8 mouse cellular contexts compared by ENCODE assay signal in genomic region chr7:34393215-34393614, GRCm38 (mm10). TPM values are rescaled to one million over a fixed set of nuclear protein-coding genes. Genes with fewer than 3 reads are reported as not detected.
DNase-seq lines count a peak whose midpoint lies in the region; ATAC-seq and TF ChIP-seq lines count a peak whose summit lies in the region.

TSS of gene Lsm14a (minus strand) at chr7:34393315.

- H3K4me3 ChIP-seq in kidney, embryonic 14.5 days (ENCODE audit: low read length) = no peak within 1 kb of the TSS
- H3K4me3 ChIP-seq in intestine, postnatal 0 days (ENCODE audit: low read depth, low read length) = no peak within 1 kb of the TSS
- H3K4me3 ChIP-seq in midbrain, embryonic 11.5 days (ENCODE audit: low read depth, low read length) = no peak within 1 kb of the TSS

- no peak for DNase-seq in kidney, postnatal 36 days
- DNase-seq in adrenal gland, postnatal 36 days = no peak
- no peak for DNase-seq in gastrocnemius, postnatal 36 days
- DNase-seq in midbrain, embryonic 11.5 days (ENCODE audit: low spot score, missing footprints) = no peak
- DNase-seq in ovary, postnatal 36 days (ENCODE audit: low spot score) = no peak
- no peak for DNase-seq in spleen, postnatal 14 days (ENCODE audit: low spot score in 2 of 2)

- H3K9ac ChIP-seq in kidney, embryonic 14.5 days (ENCODE audit: low read depth, low read length) = no peak within 1 kb of the TSS
- no peak within 1 kb of the TSS for H3K9ac ChIP-seq in intestine, postnatal 0 days (ENCODE audit: low read depth, low read length)
- no peak within 1 kb of the TSS for H3K9ac ChIP-seq in midbrain, embryonic 11.5 days (ENCODE audit: low read length)

- H3K4me1 ChIP-seq in kidney, embryonic 14.5 days (ENCODE audit: control insufficient read depth, insufficient read depth, low read length) = peaks cover 7% of the 10 kb centered on the region; the same call in 1 of the 2 replicates
- H3K4me1 ChIP-seq in intestine, postnatal 0 days (replicated peaks; ENCODE audit: control insufficient read depth, insufficient read depth, low read length) = 0 out of 2 replicates have a peak, but pooled peaks cover 3% of the 10 kb centered on the region
- peaks cover 8% of the 10 kb centered on the region for H3K4me1 ChIP-seq in midbrain, embryonic 11.5 days (ENCODE audit: control insufficient read depth, insufficient read depth, low read length)

- TF ChIP-seq CTCF in intestine, postnatal 0 days (IDR thresholded peaks at IDR 0.05; ENCODE audit: low read depth) = no peak

- H3K27ac ChIP-seq in kidney, embryonic 14.5 days (ENCODE audit: low read depth, low read length) = no peak within 1 kb of the TSS
- no peak within 1 kb of the TSS for H3K27ac ChIP-seq in intestine, postnatal 0 days (ENCODE audit: low read depth, low read length)
- H3K27ac ChIP-seq in midbrain, embryonic 11.5 days (ENCODE audit: low read depth, low read length) = no peak within 1 kb of the TSS

- H3K36me3 ChIP-seq in kidney, embryonic 14.5 days (ENCODE audit: control insufficient read depth, insufficient read depth, low read length) = no peaks in the 10 kb centered on the region
- H3K36me3 ChIP-seq in intestine, postnatal 0 days (ENCODE audit: control insufficient read depth, insufficient read depth) = no peaks in the 10 kb centered on the region
- H3K36me3 ChIP-seq in midbrain, embryonic 11.5 days (ENCODE audit: control insufficient read depth, insufficient read depth, low read length) = no peaks in the 10 kb centered on the region

- H3K9me3 ChIP-seq in kidney, embryonic 14.5 days (ENCODE audit: control insufficient read depth, low read length) = no peaks in the 10 kb centered on the region
- no peaks in the 10 kb centered on the region for H3K9me3 ChIP-seq in intestine, postnatal 0 days (ENCODE audit: control insufficient read depth)
- no peaks in the 10 kb centered on the region for H3K9me3 ChIP-seq in midbrain, embryonic 11.5 days (ENCODE audit: control insufficient read depth, low read length)

- H3K4me2 ChIP-seq in kidney, embryonic 14.5 days (replicated peaks; ENCODE audit: low read depth, low read length) = no peak within 1 kb of the TSS
- H3K4me2 ChIP-seq in intestine, postnatal 0 days (replicated peaks; ENCODE audit: low read depth) = no peak within 1 kb of the TSS
- H3K4me2 ChIP-seq in midbrain, embryonic 11.5 days = no peak within 1 kb of the TSS

- no peaks in the 10 kb centered on the region for H3K27me3 ChIP-seq in kidney, embryonic 14.5 days (ENCODE audit: control insufficient read depth, insufficient read depth, low read length)
- H3K27me3 ChIP-seq in intestine, postnatal 0 days (replicated peaks; ENCODE audit: control insufficient read depth, insufficient read depth, low read length) = no peaks in the 10 kb centered on the region
- no peaks in the 10 kb centered on the region for H3K27me3 ChIP-seq in midbrain, embryonic 11.5 days (ENCODE audit: control insufficient read depth, insufficient read depth, low read length)

- ATAC-seq in kidney, embryonic 14.5 days (ENCODE audit: low FRiP score, low TSS enrichment) = no peak
- no peak for ATAC-seq in intestine, postnatal 0 days
- no peak for ATAC-seq in midbrain, embryonic 11.5 days (ENCODE audit: low FRiP score)

- intact Hi-C loops in gastrocnemius, postnatal 36 days (cut with DNase I) = no loop called here

RNA-seq across cellular contexts. Expression of gene Lsm14a, which starts in this region (rescaled TPM):
- polyA plus RNA-seq in kidney, embryonic 14.5 days (2014; fragmentation: Nextera tagmentation; extraction: Ambion mirVana) = 59.4 and 66.7 TPM in 2 replicates
- 100 to 1,000 TPM; 105 to 121 TPM for total RNA-seq in adrenal gland, postnatal 36 days (2021)
- 10 to 100 TPM; 73.3 to 84.3 TPM for total RNA-seq in gastrocnemius, postnatal 36 days (2021)
- 46.7 and 47.1 TPM in 2 replicates for polyA plus RNA-seq in intestine, postnatal 0 days (2015; fragmentation: Nextera tagmentation; extraction: Ambion mirVana)
- polyA plus RNA-seq in midbrain, embryonic 11.5 days (2014; fragmentation: Nextera tagmentation; extraction: Ambion mirVana) = 76.2 and 77.5 TPM in 2 replicates
